ENCODE assay signal across 12 mouse cellular contexts in genomic region chr6:53259841-53260240, GRCm38 (mm10).
"Had no signal": no experiment of that assay in that cellular context is flagged by ENCODE, and none has a peak within 500 bp of the region (broad histone marks: within the 10 kb centered on the region; RNA-seq: fewer than 3 reads in every experiment).

No protein-coding gene starts in this region.

- H3K27me3 ChIP-seq: limb, embryonic 13.5 days; liver, embryonic 15.5 days; midbrain, embryonic 13.5 days; stomach, embryonic 15.5 days had no signal

- H3K9ac ChIP-seq: limb, embryonic 13.5 days; liver, embryonic 15.5 days; midbrain, embryonic 13.5 days; stomach, embryonic 15.5 days had no signal

- H3K4me2 ChIP-seq: limb, embryonic 13.5 days; liver, embryonic 15.5 days; midbrain, embryonic 13.5 days; stomach, embryonic 15.5 days had no signal

- H3K4me1 ChIP-seq: liver, embryonic 15.5 days; midbrain, embryonic 13.5 days; stomach, embryonic 15.5 days had no signal

- H3K9me3 ChIP-seq: limb, embryonic 13.5 days; liver, embryonic 15.5 days; midbrain, embryonic 13.5 days; stomach, embryonic 15.5 days had no signal

- DNase-seq: kidney, postnatal 36 days; lung, adult 2 months; lung, postnatal 36 days; right cerebral cortex, postnatal 14 days; thymus, postnatal 4 days had no signal

- H3K36me3 ChIP-seq: limb, embryonic 13.5 days; liver, embryonic 15.5 days; midbrain, embryonic 13.5 days; stomach, embryonic 15.5 days had no signal

- H3K27ac ChIP-seq: kidney, postnatal 0 days; layer of hippocampus, adult 2 months; limb, embryonic 13.5 days; liver, embryonic 15.5 days; midbrain, embryonic 13.5 days; stomach, embryonic 15.5 days had no signal

- H3K4me3 ChIP-seq: layer of hippocampus, adult 2 months; limb, embryonic 13.5 days; liver, embryonic 15.5 days; midbrain, embryonic 13.5 days; stomach, embryonic 15.5 days had no signal

- ATAC-seq: lung, postnatal 0 days; midbrain, embryonic 13.5 days had no signal
